Mouse (Mus musculus) liver, embryonic 14.5 days (tissue): ENCODE results near the gene Tead4.

Experiments used
- CTCF ChIP-seq: IDR thresholded peaks from 2 replicates; pipeline ENCODE4 v1.5.1; 2016; ENCODE audit warnings: antibody characterized with exemption, low read depth, control low read depth
- EP300 ChIP-seq: IDR thresholded peaks from 2 replicates; pipeline ENCODE4 v1.6.1; 2016; ENCODE audit warnings: antibody characterized with exemption, low read depth

- no peak for TF ChIP-seq CTCF
- no peak for TF ChIP-seq EP300
These were observed 1.3 kb upstream of the Tead4 start for GRCm38 (mm10) chr6:128301891-128302290.
